Mouse (Mus musculus): ENCODE results near the gene Vrtn. TPM values are rescaled to one million over a fixed set of nuclear protein-coding genes. Genes with fewer than 3 reads are reported as not detected.

Gene Vrtn
- polyA plus RNA-seq, 1 experiment, result not detected

- WGBS, result 86% methylated on average over 11 of the region's 11 CpGs
- H3K4me1 ChIP-seq (ENCODE audit: control insufficient read depth, insufficient read depth, low read length), result peaks cover 2% of the 10 kb centered on the region; the same call in 1 of the 2 replicates
- no peak overlapping the region for H3K4me3 ChIP-seq (replicated peaks; ENCODE audit: control insufficient read depth, low read depth, low read length)
- H3K27ac ChIP-seq (ENCODE audit: control insufficient read depth, insufficient read depth, low read depth, low read length, poor library complexity), result no peak overlapping the region
- TF ChIP-seq POLR2A (IDR thresholded peaks at IDR 0.05; ENCODE audit: borderline replicate concordance, control insufficient read depth, low read depth, low read length), result no peak
- TF ChIP-seq CTCF (IDR thresholded peaks at IDR 0.05; ENCODE audit: control insufficient read depth, insufficient read depth, low read length), result no peak
These were observed 48.2 kb downstream of the Vrtn start for GRCm38 (mm10) chr12:84689051-84689450.

GRCm38 (mm10) chr12:84691347-84691746 is 50.5 kb downstream of the Vrtn start:
- TF ChIP-seq CTCF (IDR thresholded peaks at IDR 0.05; ENCODE audit: control insufficient read depth, insufficient read depth, low read length), result no peak
- TF ChIP-seq POLR2A (IDR thresholded peaks at IDR 0.05; ENCODE audit: borderline replicate concordance, control insufficient read depth, low read depth, low read length), result no peak
- H3K4me1 ChIP-seq (ENCODE audit: control insufficient read depth, insufficient read depth, low read length), result peaks cover 2% of the 10 kb centered on the region; the same call in 1 of the 2 replicates
- no peak overlapping the region; the same call in 1 of the 2 replicates for H3K27ac ChIP-seq (ENCODE audit: control insufficient read depth, insufficient read depth, low read depth, low read length, poor library complexity)

GRCm38 (mm10) chr12:84692141-84692540 is 51.3 kb downstream of the Vrtn start:
- no peak overlapping the region for H3K27ac ChIP-seq (ENCODE audit: control insufficient read depth, insufficient read depth, low read depth, low read length, poor library complexity)
- WGBS, result 36% methylated on average over 6 of the region's 6 CpGs
- H3K4me1 ChIP-seq (ENCODE audit: control insufficient read depth, insufficient read depth, low read length), result peaks cover 2% of the 10 kb centered on the region; the same call in 1 of the 2 replicates
- no peak overlapping the region for H3K4me3 ChIP-seq (replicated peaks; ENCODE audit: control insufficient read depth, low read depth, low read length)
- TF ChIP-seq POLR2A (IDR thresholded peaks at IDR 0.05; ENCODE audit: borderline replicate concordance, control insufficient read depth, low read depth, low read length) (no peak), CTCF (IDR thresholded peaks at IDR 0.05; ENCODE audit: control insufficient read depth, insufficient read depth, low read length) (no peak)

More at GRCm38 (mm10) chr12:84691347-84691746, 50.5 kb downstream of the Vrtn start:
- H3K4me3 ChIP-seq (replicated peaks; ENCODE audit: control insufficient read depth, low read depth, low read length), result no peak overlapping the region

GRCm38 (mm10) chr12:84698319-84699081 is 57.7 kb downstream of the Vrtn start, which contains the start of gene Syndig1l:
TSS of gene Syndig1l (minus strand) at chr12:84698831.
- no peak within 1 kb of the TSS for H3K27ac ChIP-seq (ENCODE audit: control insufficient read depth, insufficient read depth, low read depth, low read length, poor library complexity)
- TF ChIP-seq CTCF (IDR thresholded peaks at IDR 0.05; ENCODE audit: control insufficient read depth, insufficient read depth, low read length) (no peak), POLR2A (IDR thresholded peaks at IDR 0.05; ENCODE audit: borderline replicate concordance, control insufficient read depth, low read depth, low read length) (no peak)
- no peaks in the 10 kb centered on the region for H3K4me1 ChIP-seq (ENCODE audit: control insufficient read depth, insufficient read depth, low read length)
- no peak within 1 kb of the TSS for H3K4me3 ChIP-seq (replicated peaks; ENCODE audit: control insufficient read depth, low read depth, low read length)
- WGBS, result 1% methylated on average over 78 of the region's 79 CpGs

Other genes with a start within 250 kb of the Vrtn start
- 13.8 and 25.0 TPM in 2 replicates for gene Entpd5, start 232.0 kb upstream of the Vrtn start, polyA plus RNA-seq (2011; ENCODE audit: insufficient read depth, insufficient read length, low replicate concordance, missing spikeins)
- 2.8 and 3.0 TPM in 2 replicates for gene Bbof1, start 231.9 kb upstream of the Vrtn start, polyA plus RNA-seq (2011; ENCODE audit: insufficient read depth, insufficient read length, low replicate concordance, missing spikeins)
- 9.5 and 10.6 TPM in 2 replicates for gene Rnf113a2, start 223.8 kb upstream of the Vrtn start, polyA plus RNA-seq (2011; ENCODE audit: insufficient read depth, insufficient read length, low replicate concordance, missing spikeins)
- gene Aldh6a1, start 190.0 kb upstream of the Vrtn start, polyA plus RNA-seq (2011; ENCODE audit: insufficient read depth, insufficient read length, low replicate concordance, missing spikeins), result 2.5 and 3.0 TPM in 2 replicates
- 12.5 and 13.0 TPM in 2 replicates for gene Lin52, start 189.6 kb upstream of the Vrtn start, polyA plus RNA-seq (2011; ENCODE audit: insufficient read depth, insufficient read length, low replicate concordance, missing spikeins)
- not detected in 2 replicates for gene Vsx2, start 71.3 kb upstream of the Vrtn start, polyA plus RNA-seq (2011; ENCODE audit: insufficient read depth, insufficient read length, low replicate concordance, missing spikeins)
- 4.0 and 7.7 TPM in 2 replicates for gene Abcd4, start 23.6 kb upstream of the Vrtn start, polyA plus RNA-seq (2011; ENCODE audit: insufficient read depth, insufficient read length, low replicate concordance, missing spikeins)
- gene Syndig1l, start 57.8 kb downstream of the Vrtn start, polyA plus RNA-seq (2011; ENCODE audit: insufficient read depth, insufficient read length, low replicate concordance, missing spikeins), result 1.3 and 2.4 TPM in 2 replicates
- gene Npc2, start 132.1 kb downstream of the Vrtn start, polyA plus RNA-seq (2011; ENCODE audit: insufficient read depth, insufficient read length, low replicate concordance, missing spikeins), result 33.6 and 72.2 TPM in 2 replicates
- 83.4 and 90.0 TPM in 2 replicates for gene Isca2, start 132.2 kb downstream of the Vrtn start, polyA plus RNA-seq (2011; ENCODE audit: insufficient read depth, insufficient read length, low replicate concordance, missing spikeins)
- gene Ltbp2, start 235.5 kb downstream of the Vrtn start, polyA plus RNA-seq (2011; ENCODE audit: insufficient read depth, insufficient read length, low replicate concordance, missing spikeins), result 2.7 and 6.9 TPM in 2 replicates

All from bone marrow, adult 2 months (tissue).